Mouse (Mus musculus): ENCODE data around the gene Slc25a14. TPM values are rescaled to one million over a fixed set of nuclear protein-coding genes. Genes with fewer than 3 reads are reported as not detected.

Gene Slc25a14
- total and polyA plus RNA-seq, 2 experiments from 2014 or later: 26.8 to 51.9 TPM

- whole genome bisulfite sequencing: 43% methylated on average over 4 of the region's 4 CpGs
- no peak for DNase-seq
- TF ChIP-seq CTCF (IDR thresholded peaks at IDR 0.05; ENCODE audit: low read depth): no peak
- H3K4me1 ChIP-seq (ENCODE audit: insufficient read depth): 0 out of 2 replicates have a peak, but pooled peaks cover 4% of the 10 kb centered on the region
- H3K9ac ChIP-seq: peak overlapping the region; percentile 59
- peak; percentile 42 for ATAC-seq
- peak overlapping the region; percentile 49 for H3K4me2 ChIP-seq (ENCODE audit: low read depth)
- H3K4me3 ChIP-seq (ENCODE audit: low read depth, low read length): peak overlapping the region; percentile 57
- no peaks in the 10 kb centered on the region for H3K36me3 ChIP-seq (ENCODE audit: insufficient read depth)
- no peaks in the 10 kb centered on the region for H3K27me3 ChIP-seq (ENCODE audit: insufficient read depth, low read length)
- no peaks in the 10 kb centered on the region for H3K9me3 ChIP-seq (ENCODE audit: low read length)
- peak overlapping the region; percentile 88 for H3K27ac ChIP-seq (ENCODE audit: low read depth, low read length)
These were observed 199 bp upstream of the Slc25a14 start for GRCm38 (mm10) chrX:48623049-48623378.

- peak overlapping the region; percentile 49 for H3K4me2 ChIP-seq (ENCODE audit: low read depth)
- H3K9ac ChIP-seq: peak overlapping the region; percentile 59
- 31% methylated on average over 9 of the region's 9 CpGs for WGBS
- TF ChIP-seq CTCF (IDR thresholded peaks at IDR 0.05; ENCODE audit: low read depth): no peak
- H3K27me3 ChIP-seq (ENCODE audit: insufficient read depth, low read length): no peaks in the 10 kb centered on the region
- DNase-seq (no peak), ATAC-seq (peak; percentile 21)
- no peaks in the 10 kb centered on the region for H3K36me3 ChIP-seq (ENCODE audit: insufficient read depth)
- peak overlapping the region; percentile 57 for H3K4me3 ChIP-seq (ENCODE audit: low read depth, low read length)
- peak overlapping the region; percentile 88 for H3K27ac ChIP-seq (ENCODE audit: low read depth, low read length)
- H3K9me3 ChIP-seq (ENCODE audit: low read length): no peaks in the 10 kb centered on the region
- 0 out of 2 replicates have a peak, but pooled peaks cover 4% of the 10 kb centered on the region for H3K4me1 ChIP-seq (ENCODE audit: insufficient read depth)
These were observed 824 bp downstream of the Slc25a14 start for GRCm38 (mm10) chrX:48624054-48624420.

GRCm38 (mm10) chrX:48637032-48637431 lies 13.8 kb downstream of the Slc25a14 start:
- ATAC-seq: no peak
- Histone ChIP-seq H3K27me3 (ENCODE audit: insufficient read depth, low read length) (no peaks in the 10 kb centered on the region), H3K36me3 (ENCODE audit: insufficient read depth) (0 out of 2 replicates have a peak, but pooled peaks cover 3% of the 10 kb centered on the region), H3K4me1 (ENCODE audit: insufficient read depth) (no peaks in the 10 kb centered on the region), H3K9me3 (ENCODE audit: low read length) (no peaks in the 10 kb centered on the region), H3K9ac (no peak overlapping the region), H3K4me2 (ENCODE audit: low read depth) (no peak overlapping the region), H3K27ac (ENCODE audit: low read depth, low read length) (no peak overlapping the region), H3K4me3 (ENCODE audit: low read depth, low read length) (no peak overlapping the region)
- 0 out of 2 replicates have a peak, but pooled peaks have one; percentile 12 for TF ChIP-seq CTCF (IDR thresholded peaks at IDR 0.05; ENCODE audit: low read depth)
- no peak for DNase-seq
- 59% methylated on average over 2 of the region's 2 CpGs for WGBS

GRCm38 (mm10) chrX:48644122-48644521 lies 20.9 kb downstream of the Slc25a14 start:
- no peaks in the 10 kb centered on the region for H3K4me1 ChIP-seq (ENCODE audit: insufficient read depth)
- no peaks in the 10 kb centered on the region for H3K9me3 ChIP-seq (ENCODE audit: low read length)
- H3K4me2 ChIP-seq (ENCODE audit: low read depth): no peak overlapping the region
- TF ChIP-seq CTCF (IDR thresholded peaks at IDR 0.05; ENCODE audit: low read depth): peak; percentile 53
- DNase-seq: peak; percentile 12
- H3K4me3 ChIP-seq (ENCODE audit: low read depth, low read length): no peak overlapping the region
- no peak for ATAC-seq
- H3K36me3 ChIP-seq (ENCODE audit: insufficient read depth): peaks cover 3% of the 10 kb centered on the region; the same call in 1 of the 2 replicates
- no peaks in the 10 kb centered on the region for H3K27me3 ChIP-seq (ENCODE audit: insufficient read depth, low read length)
- H3K27ac ChIP-seq (ENCODE audit: low read depth, low read length): no peak overlapping the region
- 94% methylated on average over 2 of the region's 2 CpGs for WGBS
- no peak overlapping the region for H3K9ac ChIP-seq

- Histone ChIP-seq H3K36me3 (ENCODE audit: insufficient read depth) (no peaks in the 10 kb centered on the region), H3K4me2 (ENCODE audit: low read depth) (no peak overlapping the region), H3K4me1 (ENCODE audit: insufficient read depth) (no peaks in the 10 kb centered on the region), H3K4me3 (ENCODE audit: low read depth, low read length) (no peak overlapping the region), H3K27me3 (ENCODE audit: insufficient read depth, low read length) (no peaks in the 10 kb centered on the region), H3K27ac (ENCODE audit: low read depth, low read length) (no peak overlapping the region), H3K9ac (no peak overlapping the region), H3K9me3 (ENCODE audit: low read length) (no peaks in the 10 kb centered on the region)
- ATAC-seq (no peak), DNase-seq (no peak)
- TF ChIP-seq CTCF (IDR thresholded peaks at IDR 0.05; ENCODE audit: low read depth): no peak
- 30% methylated on average over 6 of the region's 6 CpGs for WGBS
These were observed 43.6 kb downstream of the Slc25a14 start for GRCm38 (mm10) chrX:48666807-48667206.

- TF ChIP-seq CTCF (IDR thresholded peaks at IDR 0.05; ENCODE audit: low read depth): peak; percentile 18; the same call in 1 of the 2 replicates
- Histone ChIP-seq H3K36me3 (ENCODE audit: insufficient read depth) (no peaks in the 10 kb centered on the region), H3K27ac (ENCODE audit: low read depth, low read length) (no peak overlapping the region), H3K4me2 (ENCODE audit: low read depth) (no peak overlapping the region), H3K4me3 (ENCODE audit: low read depth, low read length) (no peak overlapping the region), H3K9me3 (ENCODE audit: low read length) (no peaks in the 10 kb centered on the region), H3K27me3 (ENCODE audit: insufficient read depth, low read length) (no peaks in the 10 kb centered on the region), H3K9ac (no peak overlapping the region), H3K4me1 (ENCODE audit: insufficient read depth) (no peaks in the 10 kb centered on the region)
- WGBS: 59% methylated on average over 3 of the region's 3 CpGs
- DNase-seq: no peak
- no peak for ATAC-seq
These were observed 46.4 kb downstream of the Slc25a14 start for GRCm38 (mm10) chrX:48669588-48669987.

- ATAC-seq (no peak), DNase-seq (no peak)
- Histone ChIP-seq H3K4me1 (ENCODE audit: insufficient read depth) (no peaks in the 10 kb centered on the region), H3K27me3 (ENCODE audit: insufficient read depth, low read length) (no peaks in the 10 kb centered on the region), H3K4me3 (ENCODE audit: low read depth, low read length) (no peak overlapping the region), H3K27ac (ENCODE audit: low read depth, low read length) (no peak overlapping the region), H3K9ac (no peak overlapping the region), H3K4me2 (ENCODE audit: low read depth) (no peak overlapping the region), H3K9me3 (ENCODE audit: low read length) (no peaks in the 10 kb centered on the region), H3K36me3 (ENCODE audit: insufficient read depth) (no peaks in the 10 kb centered on the region)
- TF ChIP-seq CTCF (IDR thresholded peaks at IDR 0.05; ENCODE audit: low read depth): no peak
- WGBS: 78% methylated on average over 3 of the region's 3 CpGs
These were observed 48.5 kb downstream of the Slc25a14 start for GRCm38 (mm10) chrX:48671714-48672113.
